Comparison of ENCODE assay signal across 8 mouse cellular contexts in genomic region chr4:136311042-136311999, GRCm38 (mm10). TPM values are rescaled to one million over a fixed set of nuclear protein-coding genes. Genes with fewer than 3 reads are reported as not detected.
DNase-seq lines count a peak whose midpoint lies in the region; ATAC-seq and TF ChIP-seq lines count a peak whose summit lies in the region.

No protein-coding gene starts in this region.

- ATAC-seq in embryonic facial prominence, embryonic 12.5 days (ENCODE audit: insufficient number of reproducible peaks, insufficient read depth, low FRiP score, low TSS enrichment) = no peak; the same call in 1 of the 2 replicates
- ATAC-seq in liver, postnatal 0 days = peak; percentile 69
- ATAC-seq in neural tube, embryonic 13.5 days (ENCODE audit: low read depth) = no peak; the same call in none of the 2 replicates

- no peaks in the 10 kb centered on the region for H3K9me3 ChIP-seq in embryonic facial prominence, embryonic 12.5 days
- no peaks in the 10 kb centered on the region for H3K9me3 ChIP-seq in liver, postnatal 0 days (ENCODE audit: low read length)
- no peaks in the 10 kb centered on the region for H3K9me3 ChIP-seq in neural tube, embryonic 13.5 days

- TF ChIP-seq EP300 in heart, adult 2 months (IDR thresholded peaks at IDR 0.05; ENCODE audit: insufficient read depth, low read depth, low read length) = no peak
- TF ChIP-seq EP300 in liver, postnatal 0 days (IDR thresholded peaks at IDR 0.05; ENCODE audit: low read depth) = peak; percentile 21; the same call in 1 of the 2 replicates

- H3K27me3 ChIP-seq in embryonic facial prominence, embryonic 12.5 days = no peaks in the 10 kb centered on the region
- no peaks in the 10 kb centered on the region for H3K27me3 ChIP-seq in heart, adult 2 months (ENCODE audit: control insufficient read depth, insufficient read depth, low read length)
- no peaks in the 10 kb centered on the region for H3K27me3 ChIP-seq in kidney, adult 2 months (replicated peaks; ENCODE audit: control insufficient read depth, insufficient read depth, low read length)
- no peaks in the 10 kb centered on the region for H3K27me3 ChIP-seq in liver, postnatal 0 days (ENCODE audit: insufficient read depth, low read length)
- no peaks in the 10 kb centered on the region for H3K27me3 ChIP-seq in neural tube, embryonic 13.5 days
- no peaks in the 10 kb centered on the region for H3K27me3 ChIP-seq in thymus, adult 2 months (ENCODE audit: control insufficient read depth, insufficient read depth, low read length)

- H3K9ac ChIP-seq in embryonic facial prominence, embryonic 12.5 days = peak overlapping the region; percentile 98
- H3K9ac ChIP-seq in heart, adult 2 months (ENCODE audit: low read depth, low read length) = peak overlapping the region; percentile 89
- H3K9ac ChIP-seq in liver, postnatal 0 days (replicated peaks) = peak overlapping the region; percentile 100
- H3K9ac ChIP-seq in neural tube, embryonic 13.5 days = peak overlapping the region; percentile 99

- peak overlapping the region; percentile 74 for H3K4me2 ChIP-seq in embryonic facial prominence, embryonic 12.5 days (replicated peaks)
- H3K4me2 ChIP-seq in liver, postnatal 0 days (ENCODE audit: low read depth, low read length) = peak overlapping the region; percentile 99
- H3K4me2 ChIP-seq in neural tube, embryonic 13.5 days = peak overlapping the region; percentile 80

- peaks cover 1% of the 10 kb centered on the region; the same call in 1 of the 2 replicates for H3K36me3 ChIP-seq in embryonic facial prominence, embryonic 12.5 days
- peaks cover 6% of the 10 kb centered on the region for H3K36me3 ChIP-seq in heart, adult 2 months (ENCODE audit: control insufficient read depth, insufficient read depth, low read length)
- H3K36me3 ChIP-seq in kidney, adult 2 months (ENCODE audit: control insufficient read depth, insufficient read depth, low read length) = no peaks in the 10 kb centered on the region
- peaks cover 2% of the 10 kb centered on the region for H3K36me3 ChIP-seq in liver, postnatal 0 days (replicated peaks; ENCODE audit: insufficient read depth, low read length)
- peaks cover 1% of the 10 kb centered on the region; the same call in 1 of the 2 replicates for H3K36me3 ChIP-seq in neural tube, embryonic 13.5 days
- peaks cover under 1% of the 10 kb centered on the region for H3K36me3 ChIP-seq in thymus, adult 2 months (ENCODE audit: control insufficient read depth, insufficient read depth, low read length)

- DNase-seq in 416B (ENCODE audit: low read depth) = peak; percentile 63
- DNase-seq in adrenal gland, postnatal 10 days = peak; percentile 69
- peak; percentile 72 to 75 for DNase-seq in heart, adult 2 months
- DNase-seq in kidney, adult 2 months = peak; percentile 73
- DNase-seq in liver, postnatal 0 days = peak; percentile 89
- DNase-seq in thymus, adult 2 months = peak; percentile 62

- H3K27ac ChIP-seq in embryonic facial prominence, embryonic 12.5 days = peak overlapping the region; percentile 99
- peak overlapping the region; percentile 88 for H3K27ac ChIP-seq in heart, adult 2 months
- peak overlapping the region; percentile 80 for H3K27ac ChIP-seq in kidney, adult 2 months (ENCODE audit: insufficient read depth, low read depth, low read length)
- peak overlapping the region; percentile 99 for H3K27ac ChIP-seq in liver, postnatal 0 days (ENCODE audit: low read depth)
- H3K27ac ChIP-seq in neural tube, embryonic 13.5 days (replicated peaks) = peak overlapping the region; percentile 99
- no peak overlapping the region for H3K27ac ChIP-seq in thymus, adult 2 months (ENCODE audit: control insufficient read depth, insufficient read depth, low read length)

- peak overlapping the region; percentile 99 for H3K4me3 ChIP-seq in embryonic facial prominence, embryonic 12.5 days
- H3K4me3 ChIP-seq in heart, adult 2 months = peak overlapping the region; percentile 82
- H3K4me3 ChIP-seq in kidney, adult 2 months (ENCODE audit: insufficient read depth, low read depth, low read length) = peak overlapping the region; percentile 88
- peak overlapping the region; percentile 100 for H3K4me3 ChIP-seq in liver, postnatal 0 days (ENCODE audit: low read depth, low read length)
- H3K4me3 ChIP-seq in neural tube, embryonic 13.5 days = peak overlapping the region; percentile 100
- H3K4me3 ChIP-seq in thymus, adult 2 months (ENCODE audit: control insufficient read depth, insufficient read depth, low read length) = peak overlapping the region; percentile 92

- H3K79me2 ChIP-seq in heart, adult 2 months (replicated peaks; ENCODE audit: control insufficient read depth, insufficient read depth, low read length) = peaks cover 7% of the 10 kb centered on the region

- intact Hi-C loops in heart, adult 2 months (cut with DNase I) = no loop called here

- TF ChIP-seq POLR2A in heart, adult 2 months (IDR thresholded peaks at IDR 0.05; ENCODE audit: insufficient read depth, low read depth, low read length) = no peak
- no peak for TF ChIP-seq POLR2A in kidney, adult 2 months (IDR thresholded peaks at IDR 0.05; ENCODE audit: low read depth, low read length)
- no peak for TF ChIP-seq POLR2A in thymus, adult 2 months (IDR thresholded peaks at IDR 0.05; ENCODE audit: control insufficient read depth, extremely low read depth, insufficient read depth, low read length, poor library complexity)

- under 1% methylated on average over 71 of the region's 81 CpGs for WGBS in embryonic facial prominence, embryonic 12.5 days
- WGBS in heart, adult 2 months = under 1% methylated on average over 73 of the region's 81 CpGs
- WGBS in kidney, adult 2 months = under 1% methylated on average over 77 of the region's 81 CpGs
- WGBS in liver, postnatal 0 days (ENCODE audit: insufficient replicate concordance) = 2% methylated on average over 64 of the region's 81 CpGs
- WGBS in neural tube, embryonic 13.5 days = under 1% methylated on average over 75 of the region's 81 CpGs
- under 1% methylated on average over 80 of the region's 81 CpGs for WGBS in thymus, adult 2 months

- no peak for TF ChIP-seq CTCF in heart, adult 2 months (IDR thresholded peaks at IDR 0.05)
- no peak for TF ChIP-seq CTCF in kidney, adult 2 months (conservative IDR thresholded peaks at IDR 0.05; ENCODE audit: insufficient read depth, insufficient read length, low read depth, low read length)
- TF ChIP-seq CTCF in liver, postnatal 0 days (IDR thresholded peaks at IDR 0.05; ENCODE audit: low read depth) = no peak
- no peak for TF ChIP-seq CTCF in thymus, adult 2 months (IDR thresholded peaks at IDR 0.05; ENCODE audit: borderline replicate concordance, control insufficient read depth, extremely low read depth, insufficient read depth, low read length, poor library complexity)

- H3K4me1 ChIP-seq in embryonic facial prominence, embryonic 12.5 days = peaks cover 30% of the 10 kb centered on the region
- peaks cover 9% of the 10 kb centered on the region for H3K4me1 ChIP-seq in heart, adult 2 months (ENCODE audit: control insufficient read depth, insufficient read depth, low read length)
- peaks cover 5% of the 10 kb centered on the region; the same call in 1 of the 2 replicates for H3K4me1 ChIP-seq in kidney, adult 2 months (ENCODE audit: control insufficient read depth, insufficient read depth, low read length)
- H3K4me1 ChIP-seq in liver, postnatal 0 days (ENCODE audit: insufficient read depth) = peaks cover 19% of the 10 kb centered on the region
- peaks cover 46% of the 10 kb centered on the region for H3K4me1 ChIP-seq in neural tube, embryonic 13.5 days (replicated peaks)
- H3K4me1 ChIP-seq in thymus, adult 2 months (replicated peaks; ENCODE audit: control insufficient read depth, insufficient read depth, low read length) = peaks cover 4% of the 10 kb centered on the region

RNA-seq across cellular contexts. Expression of gene Hnrnpr, which starts 0.6 kb away (rescaled TPM):
- total RNA-seq in adrenal gland, postnatal 10 days (2021) = 10 to 100 TPM; 67.4 to 94.7 TPM
- 230 and 253 TPM in 2 replicates for polyA plus RNA-seq in embryonic facial prominence, embryonic 12.5 days (2016; fragmentation: Nextera tagmentation; extraction: Ambion mirVana)
- 10 to 100 TPM; 43.9 to 44.8 TPM for total RNA-seq in heart, adult 2 months (2021)
- 10.7 and 18.3 TPM in 2 replicates for polyA plus RNA-seq in heart, adult 2 months (2012; rRNA removed)
- 9.9 and 14.0 TPM in 2 replicates for polyA plus RNA-seq in kidney, adult 2 months (2012; rRNA removed)
- polyA plus RNA-seq in liver, postnatal 0 days (2015; fragmentation: Nextera tagmentation; extraction: Ambion mirVana) = 36.6 and 39.1 TPM in 2 replicates
- polyA plus RNA-seq in neural tube, embryonic 13.5 days (2015; fragmentation: Nextera tagmentation; extraction: Ambion mirVana) = 215 and 234 TPM in 2 replicates
- polyA plus RNA-seq in thymus, adult 2 months (2012; rRNA removed) = 21.0 and 21.5 TPM in 2 replicates

RNA-seq across cellular contexts. Expression of gene Zfp46, which starts 26.8 kb away (rescaled TPM):
- 10 to 100 TPM; 23.3 to 33.0 TPM for total RNA-seq in adrenal gland, postnatal 10 days (2021)
- polyA plus RNA-seq in embryonic facial prominence, embryonic 12.5 days (2016; fragmentation: Nextera tagmentation; extraction: Ambion mirVana) = 28.5 and 28.8 TPM in 2 replicates
- total RNA-seq in heart, adult 2 months (2021) = 10 to 100 TPM; 33.7 to 39.6 TPM
- polyA plus RNA-seq in heart, adult 2 months (2012; rRNA removed) = 32.1 and 49.6 TPM in 2 replicates
- polyA plus RNA-seq in kidney, adult 2 months (2012; rRNA removed) = 10.7 and 10.9 TPM in 2 replicates
- 1.6 and 1.9 TPM in 2 replicates for polyA plus RNA-seq in liver, postnatal 0 days (2015; fragmentation: Nextera tagmentation; extraction: Ambion mirVana)
- polyA plus RNA-seq in neural tube, embryonic 13.5 days (2015; fragmentation: Nextera tagmentation; extraction: Ambion mirVana) = 41.9 and 45.8 TPM in 2 replicates
- 15.6 and 18.7 TPM in 2 replicates for polyA plus RNA-seq in thymus, adult 2 months (2012; rRNA removed)
